Mouse (Mus musculus): ENCODE data around the gene Psmc3.

Gene Psmc3

GRCm38 (mm10) chr2:91053181-91053933 lies 452 bp upstream of the Psmc3 start:
- DNase-seq (ENCODE audit: low read depth, low spot score) = no peak

- DNase-seq (ENCODE audit: low read depth, low spot score) = no peak
Measured at GRCm38 (mm10) chr2:91058435-91058834, 4.6 kb downstream of the Psmc3 start.

- no peak for DNase-seq (ENCODE audit: low read depth, low spot score)
Measured at GRCm38 (mm10) chr2:91059376-91059775, 5.6 kb downstream of the Psmc3 start.

GRCm38 (mm10) chr2:91060544-91061355 lies 6.9 kb downstream of the Psmc3 start:
- DNase-seq (ENCODE audit: low read depth, low spot score) = peak; percentile 82

- DNase-seq (ENCODE audit: low read depth, low spot score) = no peak
Measured at GRCm38 (mm10) chr2:91061849-91062481, 8.2 kb downstream of the Psmc3 start.

- DNase-seq (ENCODE audit: low read depth, low spot score) = no peak
Measured at GRCm38 (mm10) chr2:91062779-91063606, 9.2 kb downstream of the Psmc3 start.

- DNase-seq (ENCODE audit: low read depth, low spot score) = no peak
Measured at GRCm38 (mm10) chr2:91064211-91064610, 10.4 kb downstream of the Psmc3 start.

GRCm38 (mm10) chr2:91065544-91065943 lies 11.7 kb downstream of the Psmc3 start:
- no peak for DNase-seq (ENCODE audit: low read depth, low spot score)

- DNase-seq (ENCODE audit: low read depth, low spot score) = no peak
Measured at GRCm38 (mm10) chr2:91066455-91066854, 12.6 kb downstream of the Psmc3 start.

GRCm38 (mm10) chr2:91068162-91068871 lies 14.5 kb downstream of the Psmc3 start:
- DNase-seq (ENCODE audit: low read depth, low spot score) = no peak

- no peak for DNase-seq (ENCODE audit: low read depth, low spot score)
Measured at GRCm38 (mm10) chr2:91068872-91069165, 15.0 kb downstream of the Psmc3 start.

GRCm38 (mm10) chr2:91069306-91070000 lies 15.6 kb downstream of the Psmc3 start:
- DNase-seq (ENCODE audit: low read depth, low spot score) = no peak

GRCm38 (mm10) chr2:91070076-91070800 lies 16.4 kb downstream of the Psmc3 start, which contains the start of gene Slc39a13:
Gene Slc39a13, minus strand, starts transcription at chr2:91070417.
- DNase-seq (ENCODE audit: low read depth, low spot score) = peak; percentile 94

GRCm38 (mm10) chr2:91071059-91071458 lies 17.2 kb downstream of the Psmc3 start:
- DNase-seq (ENCODE audit: low read depth, low spot score) = no peak

GRCm38 (mm10) chr2:91072092-91072491 lies 18.3 kb downstream of the Psmc3 start:
- no peak for DNase-seq (ENCODE audit: low read depth, low spot score)

- no peak for DNase-seq (ENCODE audit: low read depth, low spot score)
Measured at GRCm38 (mm10) chr2:91077957-91078313, 24.1 kb downstream of the Psmc3 start.

- no peak for DNase-seq (ENCODE audit: low read depth, low spot score)
Measured at GRCm38 (mm10) chr2:91078314-91079025, 24.7 kb downstream of the Psmc3 start.

- DNase-seq (ENCODE audit: low read depth, low spot score) = no peak
Measured at GRCm38 (mm10) chr2:91079026-91079384, 25.2 kb downstream of the Psmc3 start.
